Mouse (Mus musculus) regulatory T cell (primary cell): Measurements from ENCODE around the gene Iqgap2.

Experiments
- in situ Hi-C: fragments of 300-600 bp; cut with MboI, MseI; formaldehyde crosslinking; loops from one replicate; pipeline ENCODE4 v1.15.1; 2025; ENCODE audit warnings: high pct_unique_total_duplicates

Iqgap2 gene

DNA sequence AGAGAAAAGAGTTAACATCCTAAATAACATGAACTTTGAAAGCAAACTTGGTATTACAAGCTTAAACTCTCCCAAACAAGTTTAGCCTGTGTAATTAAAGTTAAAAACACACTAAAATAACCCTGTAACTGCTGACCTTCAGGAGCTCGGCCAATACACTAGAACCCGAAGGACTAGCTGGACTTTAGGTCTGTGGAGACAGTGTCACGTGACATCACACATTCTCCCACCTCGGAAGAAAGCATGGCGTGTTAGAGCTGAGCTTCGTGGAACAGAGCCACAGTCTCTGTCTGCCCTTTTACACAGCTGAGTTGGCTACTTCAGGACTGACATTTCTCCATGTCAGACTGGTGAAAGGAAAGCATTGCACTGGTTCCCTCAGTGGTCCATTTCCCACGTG is 4.3 kb downstream of the Iqgap2 start:
- in situ Hi-C loops, result no loop called here

DNA sequence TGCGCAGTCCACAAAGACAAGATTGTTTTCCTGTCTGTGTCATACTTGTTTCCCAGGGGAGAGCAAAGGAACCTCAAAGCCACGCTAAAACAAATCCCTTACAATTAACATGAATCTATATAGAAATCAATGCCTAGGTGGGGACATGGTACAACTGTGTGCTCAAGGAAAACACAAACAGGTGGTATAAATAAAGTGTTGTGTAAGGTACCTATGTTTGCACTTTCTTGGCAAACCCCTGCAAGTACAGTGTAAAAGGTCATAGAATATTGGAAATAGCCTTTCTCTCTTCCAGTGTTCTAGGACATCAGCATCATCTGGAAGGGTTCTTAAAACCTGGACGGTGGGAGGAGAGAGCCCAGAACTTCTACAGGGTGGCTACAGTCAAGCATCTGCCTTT is 7.3 kb downstream of the Iqgap2 start:
- in situ Hi-C loops, result no loop called here

DNA sequence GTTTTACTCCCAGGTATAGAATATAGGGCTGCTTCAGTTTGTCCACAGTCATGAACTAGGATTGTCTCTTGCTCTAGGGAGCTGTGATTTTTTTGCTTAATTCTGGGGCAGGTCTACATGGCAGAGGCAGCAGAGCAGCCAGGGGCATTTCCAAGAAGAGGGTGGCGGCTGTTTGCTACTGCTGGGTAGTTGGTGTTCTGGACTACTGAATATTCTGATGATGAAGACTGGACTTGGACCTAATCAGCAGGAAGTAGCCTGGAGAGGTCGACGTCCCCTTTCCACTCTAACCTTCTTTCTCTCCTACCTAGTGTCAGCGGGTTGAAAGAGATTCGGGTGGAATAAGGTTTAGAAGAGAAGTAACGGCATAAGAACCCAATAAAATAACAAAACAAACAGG is 9.7 kb downstream of the Iqgap2 start:
- in situ Hi-C loops, result no loop called here

DNA sequence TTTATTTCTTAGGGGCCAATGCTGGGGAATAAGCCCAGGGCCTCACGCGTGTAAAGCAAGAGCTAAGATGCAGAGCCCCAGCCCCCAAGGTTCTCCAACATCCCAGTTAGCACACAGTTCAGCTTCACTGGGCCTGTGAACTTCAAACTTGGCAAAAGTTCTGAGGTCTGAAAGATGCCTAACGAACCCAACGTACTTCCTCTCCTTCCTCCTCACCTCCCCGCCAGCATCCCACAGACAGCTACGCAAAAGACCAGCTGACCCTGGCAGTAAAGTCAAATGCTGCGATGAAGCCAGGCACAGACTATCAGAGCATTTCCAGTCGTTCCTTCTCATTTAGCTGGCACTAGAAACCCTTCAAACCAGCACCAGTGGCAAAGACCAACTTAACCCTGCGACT is 10.3 kb downstream of the Iqgap2 start:
- in situ Hi-C loops, result no loop called here

DNA sequence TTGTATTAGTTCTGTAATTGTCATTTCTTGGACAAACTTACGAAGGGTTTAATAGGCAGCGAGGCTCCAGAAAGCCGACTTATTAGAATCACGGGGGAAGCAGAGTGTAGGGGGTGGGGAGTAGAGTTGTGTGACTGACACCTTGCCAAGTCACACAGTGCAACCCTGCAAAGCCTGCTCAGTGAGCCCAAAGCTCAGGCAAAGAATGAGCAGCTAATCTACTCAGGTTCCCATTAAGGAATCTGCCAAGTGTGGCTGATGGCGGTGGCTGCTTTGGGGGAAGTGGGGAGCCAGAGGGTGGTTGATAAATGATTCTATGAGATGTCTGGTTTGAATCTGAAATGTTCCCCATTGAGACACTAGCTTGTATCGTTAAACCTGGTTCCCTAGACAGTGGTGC is 11.1 kb downstream of the Iqgap2 start:
- in situ Hi-C loops, result no loop called here

DNA sequence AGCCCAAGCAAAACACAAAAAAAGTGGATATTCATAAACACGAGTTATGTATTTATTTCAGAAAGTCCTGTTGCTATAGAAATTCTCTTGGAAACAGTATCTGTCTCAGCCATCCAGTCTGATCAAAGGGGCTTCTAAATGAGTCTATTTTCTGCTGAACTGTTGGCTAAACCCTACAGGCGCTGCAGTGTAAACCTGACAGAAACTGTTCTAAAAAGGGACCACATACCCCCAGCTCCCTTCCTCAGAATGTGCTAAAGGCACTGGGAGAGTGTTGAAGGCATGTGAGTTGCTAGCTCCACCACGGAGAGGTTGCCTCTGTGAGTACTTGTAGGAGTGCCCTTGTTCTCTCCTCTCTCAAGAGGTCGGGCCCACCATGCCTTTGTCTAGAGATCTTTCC is 19.7 kb downstream of the Iqgap2 start:
- in situ Hi-C loops, result no loop called here

DNA sequence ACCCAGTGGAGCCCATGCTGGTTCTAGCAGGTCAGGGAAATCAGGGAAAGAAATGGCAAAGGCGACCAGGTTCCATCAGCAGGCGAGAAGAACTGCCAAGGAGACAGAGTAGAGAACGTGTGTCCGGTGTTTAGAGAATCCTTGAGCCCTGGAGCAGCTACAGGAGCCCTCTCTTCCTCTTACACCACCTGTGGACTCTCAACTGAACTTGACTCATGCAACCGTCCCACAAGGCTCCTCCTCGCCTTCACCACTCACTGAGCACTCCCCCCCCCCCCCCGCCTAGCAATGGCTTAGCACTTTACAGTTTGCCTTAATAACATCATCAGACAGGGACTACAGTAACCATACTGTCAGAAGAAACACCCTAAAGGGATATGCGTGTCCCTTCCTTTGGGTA is 21.1 kb downstream of the Iqgap2 start:
- in situ Hi-C loops, result no loop called here

DNA sequence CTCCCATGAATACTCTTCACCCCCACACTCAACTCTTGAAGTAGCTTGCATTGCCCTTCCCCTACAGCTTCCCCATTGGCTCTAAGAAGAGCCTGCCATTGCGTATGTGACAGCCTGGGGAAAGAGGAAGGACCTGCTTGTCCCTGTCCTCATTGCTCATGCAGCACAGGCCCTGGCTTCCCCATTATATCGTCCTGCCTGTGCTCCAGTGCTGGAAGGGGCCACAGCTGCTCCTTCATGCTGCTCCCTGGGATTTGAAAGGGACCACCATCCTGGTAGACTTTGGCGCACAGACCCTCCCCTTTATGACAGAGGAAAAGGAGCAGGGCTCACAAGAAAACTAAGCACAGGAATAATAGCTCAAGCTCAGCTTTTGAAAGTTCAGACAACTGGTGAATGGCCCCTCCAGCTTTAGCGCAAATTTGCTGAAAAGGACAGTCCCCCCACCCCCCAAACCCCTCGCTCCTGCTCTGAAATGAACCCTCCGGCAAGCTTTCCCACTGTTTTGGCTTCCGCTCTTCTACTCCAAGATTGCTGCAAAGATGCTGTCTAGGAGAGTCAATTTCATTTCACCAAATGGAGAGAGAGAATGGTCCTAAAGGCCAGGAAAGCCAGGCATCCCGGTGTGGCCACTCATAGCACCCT is 22.7 kb downstream of the Iqgap2 start:
- in situ Hi-C loops, result loop anchor here (5.0 kb wide), 1 partner anchor 682 kb away; no protein-coding TSS in a partner anchor

DNA sequence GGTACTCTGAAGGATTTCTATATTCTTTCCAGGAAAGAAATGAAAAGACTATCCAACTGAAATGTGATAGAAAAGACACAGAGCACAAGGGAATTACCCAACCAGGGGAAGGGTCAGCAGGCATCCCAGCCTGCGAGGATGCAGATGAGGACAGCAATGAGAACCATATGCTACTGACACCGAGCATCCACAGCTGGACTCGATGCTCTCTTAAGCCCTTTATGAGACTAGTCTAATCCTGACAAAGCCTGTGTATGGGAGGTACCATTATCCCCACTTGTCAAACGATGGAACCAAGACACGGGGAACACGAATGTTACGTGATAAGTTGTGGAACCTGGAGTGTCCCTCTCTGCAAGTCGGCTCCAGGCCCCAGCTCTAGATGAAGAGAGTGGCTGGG is 29.5 kb downstream of the Iqgap2 start:
- in situ Hi-C loops, result no loop called here

DNA sequence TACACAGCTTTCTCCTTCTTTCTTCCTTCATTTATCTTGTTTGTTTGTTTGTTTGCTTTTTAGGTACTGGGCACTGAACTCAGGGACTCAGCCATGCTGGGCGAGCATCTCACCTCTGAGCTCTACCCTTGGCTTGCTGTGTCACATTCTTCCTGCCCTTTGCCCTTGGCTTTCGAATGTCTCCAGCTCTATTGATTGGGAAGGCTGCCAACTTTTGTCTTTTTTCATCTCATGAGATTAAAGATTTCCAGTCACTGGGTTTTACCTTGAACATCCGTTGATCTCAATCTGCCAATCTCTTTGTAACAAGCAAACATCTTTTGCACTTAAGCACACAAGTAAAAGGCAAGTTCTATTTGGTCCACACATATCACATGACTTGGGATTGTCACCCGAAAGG is 32.5 kb downstream of the Iqgap2 start:
- in situ Hi-C loops, result no loop called here

DNA sequence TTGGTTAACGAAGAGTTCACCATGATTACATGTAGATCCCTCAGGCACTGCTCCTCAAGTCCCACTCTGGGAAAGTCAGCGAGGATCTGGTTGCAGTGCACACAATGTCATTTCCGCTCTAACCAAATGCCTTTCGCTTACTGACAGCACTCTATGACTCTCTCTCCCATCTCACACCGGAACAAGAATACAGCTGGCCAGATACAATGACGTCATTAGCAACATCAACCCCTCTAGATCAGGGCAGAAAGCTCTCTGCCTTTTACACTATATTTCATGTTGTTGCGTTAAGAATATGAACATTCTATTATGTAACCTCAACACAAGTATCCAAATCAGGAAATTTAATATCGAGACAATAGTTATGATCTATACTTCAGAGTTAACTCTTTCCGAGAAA is 32.9 kb downstream of the Iqgap2 start:
- in situ Hi-C loops, result no loop called here

DNA sequence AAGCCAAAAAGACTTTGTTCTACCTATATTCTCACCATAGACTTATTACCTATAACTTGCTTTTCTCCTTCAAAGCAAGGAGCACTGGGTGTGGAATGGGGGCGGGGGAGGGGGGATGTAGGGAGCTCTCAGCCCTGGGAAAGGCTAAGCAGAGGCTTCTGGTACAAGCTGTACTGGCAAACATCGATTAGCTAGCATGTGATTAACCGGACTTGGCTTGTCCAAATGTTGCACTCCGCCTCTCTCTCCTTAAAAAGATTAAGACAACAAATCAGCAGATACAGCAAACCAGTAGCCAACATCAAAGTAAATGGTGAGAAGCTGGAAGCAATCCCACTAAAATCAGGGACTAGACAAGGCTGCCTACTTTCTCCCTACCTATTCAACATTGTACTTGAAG is 36.2 kb downstream of the Iqgap2 start:
- in situ Hi-C loops, result no loop called here

DNA sequence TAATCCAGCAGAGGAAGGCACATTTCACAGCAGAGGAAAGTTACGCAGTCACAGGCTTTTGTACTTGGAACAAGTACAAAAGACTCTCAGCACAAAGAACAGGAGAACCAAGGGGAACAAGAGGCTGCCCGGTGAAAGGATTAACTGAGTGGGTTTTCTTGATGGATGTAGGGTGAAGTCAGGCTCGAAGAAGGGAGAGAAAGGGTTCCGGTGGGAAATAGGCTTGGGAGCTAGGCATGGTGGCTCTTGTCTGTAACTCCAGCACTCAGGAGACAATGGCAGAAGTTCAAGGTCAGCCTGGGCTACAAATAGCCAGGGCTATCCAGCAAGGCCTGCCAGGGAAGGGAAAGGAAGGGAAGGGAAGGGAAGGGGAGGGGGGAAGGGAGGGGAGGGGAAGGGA is 40.1 kb downstream of the Iqgap2 start:
- in situ Hi-C loops, result no loop called here

DNA sequence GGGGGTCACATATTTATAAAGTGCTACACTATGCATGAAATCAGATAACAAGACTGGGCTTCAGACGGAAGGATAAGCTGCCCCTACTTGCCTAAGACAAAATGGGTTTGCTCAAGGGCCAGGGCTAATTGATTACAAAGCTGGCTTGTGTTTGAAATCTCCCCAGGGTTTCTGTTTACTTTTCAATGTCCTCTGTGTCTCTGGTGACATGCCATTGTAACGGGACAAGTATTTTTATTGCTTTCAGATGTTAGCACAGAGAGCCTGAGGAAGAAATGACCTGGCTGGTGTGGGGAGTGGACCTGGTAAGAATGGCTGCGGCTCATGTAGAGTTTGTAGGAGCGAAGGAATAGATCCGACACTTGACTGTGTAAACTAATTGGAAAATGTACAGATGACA is 41.3 kb downstream of the Iqgap2 start:
- in situ Hi-C loops, result no loop called here

DNA sequence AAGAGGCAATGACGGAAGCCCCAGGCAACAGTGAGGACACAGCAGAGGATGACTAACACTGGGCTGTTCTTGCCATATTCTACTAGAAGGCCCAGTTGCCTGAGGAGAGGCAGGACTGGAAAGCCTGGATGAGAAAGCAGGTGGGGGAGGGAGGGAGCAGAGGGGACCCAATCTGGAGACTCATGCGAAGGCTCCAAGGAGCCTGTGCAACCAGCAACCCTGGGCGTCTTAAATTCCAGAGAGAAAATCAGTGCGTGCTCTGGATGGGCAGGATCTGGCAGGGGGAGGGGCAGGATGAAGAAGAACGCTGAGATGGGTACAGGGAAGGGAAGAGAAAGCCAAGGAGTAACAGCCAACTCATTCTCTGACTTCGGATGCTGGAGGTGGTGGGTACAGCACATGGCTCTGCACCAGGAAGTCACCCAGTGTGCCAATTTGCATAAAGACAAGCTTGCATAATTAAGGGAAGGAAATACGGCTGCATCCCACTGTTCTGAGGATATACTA is 42.2 kb downstream of the Iqgap2 start:
- in situ Hi-C loops, result no loop called here

DNA sequence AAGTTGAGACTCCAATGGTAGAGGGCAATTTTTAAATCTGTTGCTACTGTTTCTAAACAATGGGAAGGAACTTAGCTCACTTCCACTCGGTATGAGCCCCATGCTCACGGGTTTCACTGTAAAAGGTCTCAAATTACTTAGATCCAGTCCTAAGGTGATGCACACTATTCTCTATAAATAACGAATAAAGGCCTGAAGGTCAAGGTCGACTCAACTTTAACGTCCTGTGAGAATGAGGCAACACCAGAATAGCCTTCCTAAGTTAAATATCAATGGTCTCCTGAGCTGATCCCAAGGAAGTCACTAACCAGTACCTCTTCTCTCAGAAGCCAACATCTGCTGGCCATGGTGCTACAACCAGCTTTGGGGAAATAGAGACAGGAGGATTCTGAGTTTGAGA is 45.4 kb downstream of the Iqgap2 start:
- in situ Hi-C loops, result no loop called here

DNA sequence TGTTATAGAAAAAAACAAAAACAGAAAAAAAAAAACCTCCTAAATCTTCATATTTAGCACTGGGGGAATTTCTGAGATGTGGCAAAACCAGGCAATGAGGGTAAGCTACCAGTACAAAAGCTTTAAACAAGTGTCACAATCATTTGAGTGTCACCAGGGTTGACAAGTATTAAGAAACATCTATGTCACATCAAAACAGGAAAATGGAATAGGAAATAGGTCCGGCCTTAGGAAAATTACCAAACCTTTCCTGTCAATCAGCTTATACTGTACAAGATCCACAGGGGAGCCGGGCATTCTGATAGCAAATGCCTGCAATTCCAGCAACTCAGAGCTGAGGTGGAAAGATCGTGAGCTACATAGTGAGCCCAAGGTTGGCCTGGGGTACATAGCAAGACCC is 46.8 kb downstream of the Iqgap2 start:
- in situ Hi-C loops, result no loop called here

DNA sequence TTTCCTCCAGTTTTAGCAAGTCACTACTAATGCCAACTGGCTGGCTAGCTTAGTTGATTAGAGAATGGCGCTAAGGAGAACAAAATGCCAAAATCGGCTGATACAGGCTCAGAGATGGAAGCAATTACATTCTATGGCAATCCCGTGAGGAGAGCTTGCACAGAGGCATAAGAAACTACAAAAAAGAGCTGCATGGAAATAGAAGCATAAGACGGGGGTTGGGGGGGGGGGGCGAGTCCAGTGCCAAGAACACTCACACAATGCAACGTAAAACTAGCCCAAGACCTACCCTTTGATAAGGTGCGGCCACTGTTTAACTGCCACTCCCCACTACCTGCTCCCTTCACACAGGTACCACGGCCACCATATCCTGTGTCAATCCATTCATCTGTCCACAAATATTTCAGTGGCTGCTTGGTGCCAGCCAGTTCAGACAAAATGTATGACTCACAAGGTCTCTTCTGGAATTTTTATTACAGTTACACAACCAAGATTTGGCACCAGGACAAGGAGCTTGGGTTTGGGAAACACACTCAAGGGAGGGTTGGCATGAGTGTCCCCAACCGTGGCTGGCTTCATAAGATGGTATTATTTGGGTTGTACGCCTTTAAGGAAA is 48.2 kb downstream of the Iqgap2 start:
- in situ Hi-C loops, result no loop called here

DNA sequence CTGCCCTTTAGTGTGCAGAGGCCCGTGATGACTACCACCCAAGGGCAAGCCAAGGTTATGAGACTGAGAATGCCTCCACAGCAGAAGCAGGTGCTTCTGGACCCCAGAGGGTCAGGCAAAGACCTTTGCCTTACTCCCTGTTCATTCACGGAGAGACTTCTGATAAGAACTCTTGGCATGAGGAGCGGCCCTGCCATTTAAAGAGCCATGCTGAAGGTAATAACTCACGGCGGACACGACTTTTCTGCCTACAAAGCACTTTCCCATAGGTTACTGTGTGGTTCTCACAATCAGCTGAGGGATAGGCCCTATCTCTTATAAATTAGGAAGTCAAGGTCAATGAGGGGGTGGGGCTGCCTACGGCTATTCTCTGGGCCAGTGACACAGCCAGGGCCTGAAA is 48.9 kb downstream of the Iqgap2 start:
- in situ Hi-C loops, result no loop called here

DNA sequence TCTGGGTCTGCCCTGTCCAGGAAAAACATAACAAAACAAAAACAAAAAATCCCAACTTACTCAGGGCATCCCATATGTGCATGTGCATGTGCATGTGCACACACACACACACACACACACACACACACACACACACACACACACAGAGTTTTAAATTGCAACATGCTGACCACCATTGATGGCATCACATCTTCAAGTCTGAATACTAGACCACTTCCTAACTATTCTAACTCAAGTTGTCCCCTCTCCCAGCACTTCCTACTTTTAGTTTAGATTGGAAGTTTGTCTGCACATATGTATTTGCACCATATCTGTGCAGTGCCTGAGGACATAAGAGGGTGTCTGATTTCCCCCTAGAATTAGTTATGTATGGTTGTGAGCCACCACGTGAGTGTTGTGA is 49.8 kb downstream of the Iqgap2 start:
- in situ Hi-C loops, result no loop called here

DNA sequence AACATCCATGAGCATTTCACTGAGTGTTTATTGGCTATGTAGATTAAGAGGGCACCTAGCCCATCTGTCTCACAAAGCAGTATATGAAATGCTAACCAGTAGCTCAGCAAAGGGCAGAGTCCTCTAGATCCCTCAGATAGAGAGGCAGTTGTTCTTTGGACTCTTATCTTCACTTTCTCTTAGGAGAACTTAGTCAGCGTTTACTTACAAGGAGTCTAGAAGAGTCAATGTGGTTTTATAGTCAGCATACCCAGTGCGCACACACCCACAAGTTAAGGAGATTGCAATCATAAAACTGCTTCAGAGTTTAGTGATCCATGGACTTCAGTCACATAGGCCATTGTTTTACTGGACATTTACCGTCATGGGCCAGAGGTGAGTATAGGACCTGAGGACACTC is 54.8 kb downstream of the Iqgap2 start:
- in situ Hi-C loops, result no loop called here

DNA sequence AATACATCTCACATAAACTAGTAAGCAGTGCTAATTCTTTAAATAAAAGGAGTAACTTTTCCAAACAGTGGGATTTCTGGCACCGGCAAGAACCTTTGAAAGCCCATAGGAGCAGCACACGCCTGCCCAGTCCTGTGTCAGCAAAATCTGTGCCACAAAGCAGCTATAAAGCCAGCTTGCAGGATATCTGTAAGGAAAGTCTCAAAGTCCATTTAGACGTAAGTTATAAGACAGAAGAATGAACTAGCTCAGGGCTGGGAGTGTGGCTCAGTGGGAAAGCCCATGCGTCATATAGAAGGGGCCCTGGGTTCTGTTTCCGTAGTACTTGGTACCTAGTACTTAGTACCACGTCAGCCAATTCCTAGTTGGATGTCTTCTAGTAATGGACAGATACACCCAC is 58.2 kb downstream of the Iqgap2 start:
- in situ Hi-C loops, result no loop called here

DNA sequence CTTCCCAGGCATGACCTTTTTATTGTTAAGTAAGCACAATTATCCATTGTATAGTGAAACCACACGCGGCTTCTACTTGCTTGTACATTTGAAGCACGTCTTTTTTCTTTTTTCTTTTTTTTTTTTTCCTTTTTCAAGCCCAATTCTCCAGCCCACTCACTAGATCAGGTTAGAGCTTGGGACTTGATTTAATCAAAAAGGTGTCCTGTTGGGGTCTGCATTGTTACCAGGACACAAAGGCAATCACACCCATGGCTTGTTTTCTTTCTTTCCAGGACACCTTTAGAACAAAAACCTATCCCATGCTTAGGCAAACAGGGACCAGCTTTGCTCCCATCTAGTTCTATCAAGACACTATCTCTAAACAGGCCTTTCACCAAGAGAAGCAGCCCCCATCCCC is 59.0 kb downstream of the Iqgap2 start:
- in situ Hi-C loops, result no loop called here

DNA sequence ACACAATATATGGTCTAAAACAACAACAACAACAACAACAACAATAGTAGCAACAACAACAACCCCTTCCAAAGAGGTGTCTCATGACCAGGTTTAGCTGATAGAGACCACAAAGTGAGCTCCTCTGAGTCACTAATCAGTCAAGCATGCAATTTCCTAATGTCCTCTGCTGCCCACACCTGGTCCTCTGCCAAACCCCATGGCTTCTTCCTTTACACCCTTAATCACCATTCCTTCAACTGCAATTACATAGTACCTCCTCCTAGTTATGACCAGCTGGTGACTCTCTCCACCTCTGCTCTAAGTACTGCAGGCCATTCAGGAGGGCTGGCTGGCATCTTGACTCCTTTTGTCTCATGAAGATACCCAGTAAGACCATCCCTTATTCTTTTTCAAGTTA is 60.0 kb downstream of the Iqgap2 start:
- in situ Hi-C loops, result no loop called here
